Mouse (Mus musculus) stomach, adult 2 months (tissue): ENCODE measurements around the gene Scarb2. TPM values are rescaled to one million over a fixed set of nuclear protein-coding genes. Genes with fewer than 3 reads are reported as not detected.

Experiments used
- polyA plus RNA-seq: library from polyadenylated mRNA; depleted of rRNA; stranded (reverse); fragments of >200 nt; gene quantifications from 2 replicates; pipeline ENCODE4 v1.2.3, GENCODE M21; 2012; rRNA removed

Gene Scarb2
- 6.5 and 8.0 TPM in 2 replicates for polyA plus RNA-seq

DNA sequence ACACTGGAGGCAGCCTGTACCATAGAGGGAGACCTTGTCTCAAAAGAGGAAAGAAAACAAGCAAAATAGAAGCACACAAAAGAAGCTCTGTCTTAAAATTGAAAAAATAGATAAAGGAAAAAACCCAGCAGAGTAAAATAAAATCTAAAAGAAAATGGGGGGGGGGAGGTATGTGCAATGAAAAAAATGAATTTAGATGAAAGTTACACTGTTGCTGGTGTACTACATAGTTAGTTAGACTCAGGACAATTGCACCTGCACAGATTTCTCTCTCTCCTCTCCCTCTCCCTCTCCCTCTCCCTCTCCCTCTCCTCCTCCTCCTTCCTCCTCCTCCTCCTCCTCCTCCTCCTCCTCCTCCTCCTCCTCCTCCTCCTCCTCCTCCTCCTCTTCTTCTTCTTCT, at the start of gene Scarb2:
Gene Scarb2 (minus strand): TSS at position 101 of the 400 bp plus-strand sequence.

DNA sequence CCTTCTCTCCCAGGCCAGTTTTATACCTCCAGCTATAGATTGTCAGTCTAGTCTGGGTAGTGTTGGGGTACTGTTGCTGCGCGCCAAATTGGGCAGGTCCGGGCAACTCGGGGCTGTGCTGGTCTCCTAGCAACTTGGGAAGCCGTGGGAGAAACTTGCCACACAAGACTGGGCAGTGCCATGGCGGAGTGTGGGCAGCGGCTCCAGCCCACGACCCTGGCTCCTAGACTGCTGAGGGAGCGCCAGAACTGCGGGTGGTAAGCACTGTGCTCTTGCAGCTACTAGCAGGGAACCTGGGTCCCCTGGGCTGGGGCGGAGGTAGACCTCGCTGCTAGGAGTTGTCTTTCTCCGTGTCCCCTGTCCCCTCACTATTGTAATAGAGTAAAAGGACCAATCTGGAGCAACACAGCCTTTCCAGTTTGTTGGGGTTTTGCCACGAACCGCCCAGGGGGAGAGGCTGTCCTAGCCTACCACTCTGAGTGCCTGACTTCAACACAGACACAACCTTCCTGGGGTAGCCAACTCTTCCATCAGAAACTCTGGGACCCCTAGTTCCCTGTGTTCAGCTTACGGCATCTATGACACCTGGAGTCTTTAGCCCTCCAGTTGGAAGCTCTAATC, 48.4 kb upstream of the Scarb2 start, which contains the start of gene Fam47e:
Gene Fam47e (plus strand): TSS at position 179 of the 621 bp plus-strand sequence.

DNA sequence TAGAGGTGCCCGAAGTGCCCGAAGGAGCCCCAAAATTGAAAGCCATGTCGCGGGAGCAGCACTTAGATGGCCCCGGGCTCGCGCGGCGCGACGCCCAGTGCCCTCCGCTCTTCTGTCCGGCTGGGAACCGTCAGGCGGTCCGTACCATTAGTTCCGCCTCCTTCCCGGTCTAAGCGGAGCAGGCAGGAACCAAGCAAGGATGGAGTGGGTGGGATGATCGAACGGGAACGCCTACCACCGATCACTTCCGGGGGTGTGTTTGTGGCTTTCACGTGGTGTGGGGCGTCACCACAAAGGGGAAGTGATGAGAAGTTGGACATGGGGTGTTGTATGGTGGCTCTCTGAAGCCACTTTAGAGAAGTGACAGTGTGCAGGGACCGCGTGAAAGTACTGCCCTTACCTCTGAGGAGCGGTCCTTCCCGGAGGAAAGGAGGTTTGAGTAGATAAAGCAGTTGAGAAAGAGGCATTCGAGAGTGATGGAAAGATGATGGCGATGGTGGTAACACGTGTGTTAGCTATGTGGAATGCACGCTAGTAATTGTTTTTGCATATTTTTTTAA, 71.5 kb downstream of the Scarb2 start, which contains the start of gene Nup54:
Gene Nup54 (minus strand): TSS at position 195 of the 560 bp plus-strand sequence.

Other genes starting within 250 kb of the Scarb2 start
- 25.8 and 39.8 TPM in 2 replicates for gene Naaa, start 228.7 kb downstream of the Scarb2 start, polyA plus RNA-seq
- gene Sdad1, start 196.4 kb downstream of the Scarb2 start, polyA plus RNA-seq = 3.8 and 5.2 TPM in 2 replicates
- 0.06 and 0.95 TPM in 2 replicates for gene Cxcl9, start 178.8 kb downstream of the Scarb2 start, polyA plus RNA-seq
- gene Art3, start 175.0 kb downstream of the Scarb2 start, polyA plus RNA-seq = 2.6 and 3.3 TPM in 2 replicates
- gene Cxcl10, start 157.9 kb downstream of the Scarb2 start, polyA plus RNA-seq = 0.97 and 1.00 TPM in 2 replicates
- 1.9 and 2.9 TPM in 2 replicates for gene Nup54, start 71.6 kb downstream of the Scarb2 start, polyA plus RNA-seq
- not detected in 2 replicates for gene Fam47e, start 48.2 kb upstream of the Scarb2 start, polyA plus RNA-seq
- 1.2 and 1.3 TPM in 2 replicates for gene Stbd1, start 96.2 kb upstream of the Scarb2 start, polyA plus RNA-seq
- gene Ccdc158, start 168.4 kb upstream of the Scarb2 start, polyA plus RNA-seq = not detected in 2 replicates
- gene Shroom3, start 176.6 kb upstream of the Scarb2 start, polyA plus RNA-seq = 38.8 and 45.3 TPM in 2 replicates